ENCODE assay signal across 7 mouse cellular contexts in genomic region chr5:143314730-143315513, GRCm38 (mm10). TPM values are rescaled to one million over a fixed set of nuclear protein-coding genes. Genes with fewer than 3 reads are reported as not detected.
DNase-seq lines count a peak whose midpoint lies in the region; ATAC-seq lines count a peak whose summit lies in the region.

TSS of gene E130309D02Rik (minus strand) at chr5:143315360.

- peaks cover 15% of the 10 kb centered on the region for H3K4me1 ChIP-seq in embryonic facial prominence, embryonic 12.5 days
- peaks cover 15% of the 10 kb centered on the region for H3K4me1 ChIP-seq in limb, embryonic 13.5 days
- peaks cover 23% of the 10 kb centered on the region for H3K4me1 ChIP-seq in midbrain, embryonic 16.5 days (ENCODE audit: control insufficient read depth, insufficient read depth, low read length)

- peak within 1 kb of the TSS; percentile 85 for H3K4me3 ChIP-seq in embryonic facial prominence, embryonic 12.5 days
- peak within 1 kb of the TSS; percentile 89 for H3K4me3 ChIP-seq in limb, embryonic 13.5 days
- H3K4me3 ChIP-seq in midbrain, embryonic 16.5 days (ENCODE audit: low read depth, low read length), result peak within 1 kb of the TSS; percentile 89

- H3K27ac ChIP-seq in embryonic facial prominence, embryonic 12.5 days, result peak within 1 kb of the TSS; percentile 90
- peak within 1 kb of the TSS; percentile 82 for H3K27ac ChIP-seq in limb, embryonic 13.5 days
- H3K27ac ChIP-seq in midbrain, embryonic 16.5 days (ENCODE audit: low read length), result peak within 1 kb of the TSS; percentile 97

- no peaks in the 10 kb centered on the region for H3K27me3 ChIP-seq in embryonic facial prominence, embryonic 12.5 days
- H3K27me3 ChIP-seq in limb, embryonic 13.5 days, result no peaks in the 10 kb centered on the region
- no peaks in the 10 kb centered on the region for H3K27me3 ChIP-seq in midbrain, embryonic 16.5 days (ENCODE audit: control insufficient read depth, insufficient read depth, low read depth, low read length)

- peak within 1 kb of the TSS; percentile 85 for H3K9ac ChIP-seq in embryonic facial prominence, embryonic 12.5 days
- H3K9ac ChIP-seq in limb, embryonic 13.5 days, result peak within 1 kb of the TSS; percentile 95
- H3K9ac ChIP-seq in midbrain, embryonic 16.5 days (ENCODE audit: low read depth, low read length), result peak within 1 kb of the TSS; percentile 98

- DNase-seq in adrenal gland, postnatal 25 days, result peak; percentile 94
- DNase-seq in heart, adult 18-20 months, result peak; percentile 90 to 91
- DNase-seq in kidney, adult 8-10 months, result peak; percentile 80 to 90
- DNase-seq in spleen, postnatal 10 days (ENCODE audit: low spot score in 2 of 2), result peak; percentile 95 to 96

- peaks cover 67% of the 10 kb centered on the region for H3K36me3 ChIP-seq in embryonic facial prominence, embryonic 12.5 days
- peaks cover 70% of the 10 kb centered on the region for H3K36me3 ChIP-seq in limb, embryonic 13.5 days
- H3K36me3 ChIP-seq in midbrain, embryonic 16.5 days (ENCODE audit: control insufficient read depth, insufficient read depth, low read length), result peaks cover 24% of the 10 kb centered on the region

- ATAC-seq in embryonic facial prominence, embryonic 12.5 days (ENCODE audit: insufficient number of reproducible peaks, insufficient read depth, low FRiP score, low TSS enrichment), result peak; percentile 80
- ATAC-seq in limb, embryonic 13.5 days (ENCODE audit: low FRiP score, low read depth), result peak; percentile 86
- peak; percentile 79 for ATAC-seq in midbrain, embryonic 16.5 days

- no peaks in the 10 kb centered on the region for H3K9me3 ChIP-seq in embryonic facial prominence, embryonic 12.5 days
- no peaks in the 10 kb centered on the region for H3K9me3 ChIP-seq in limb, embryonic 13.5 days
- no peaks in the 10 kb centered on the region for H3K9me3 ChIP-seq in midbrain, embryonic 16.5 days (replicated peaks; ENCODE audit: control insufficient read depth, low read length, poor library complexity, severe bottlenecking)

- under 1% methylated on average over 97 of the region's 101 CpGs for WGBS in embryonic facial prominence, embryonic 12.5 days
- under 1% methylated on average over 100 of the region's 101 CpGs for WGBS in limb, embryonic 13.5 days
- under 1% methylated on average over 90 of the region's 101 CpGs for WGBS in midbrain, embryonic 16.5 days

- H3K4me2 ChIP-seq in embryonic facial prominence, embryonic 12.5 days (replicated peaks), result peak within 1 kb of the TSS; percentile 84
- H3K4me2 ChIP-seq in limb, embryonic 13.5 days (replicated peaks), result peak within 1 kb of the TSS; percentile 82
- peak within 1 kb of the TSS; percentile 68 for H3K4me2 ChIP-seq in midbrain, embryonic 16.5 days (ENCODE audit: low read length)

RNA-seq across cellular contexts. Expression of gene E130309D02Rik, which starts in this region (rescaled TPM):
- 36.5 and 39.8 TPM in 2 replicates for total RNA-seq in adrenal gland, postnatal 25 days (2021)
- polyA plus RNA-seq in embryonic facial prominence, embryonic 12.5 days (2016; fragmentation: Nextera tagmentation; extraction: Ambion mirVana), result 49.5 and 51.2 TPM in 2 replicates
- total RNA-seq in heart, adult 18-20 months (2021), result 10 to 100 TPM; 15.1 to 18.2 TPM
- 37.8 and 37.9 TPM in 2 replicates for polyA plus RNA-seq in limb, embryonic 13.5 days (2015; fragmentation: Nextera tagmentation; extraction: Ambion mirVana)
- polyA plus RNA-seq in midbrain, embryonic 16.5 days (2015; fragmentation: Nextera tagmentation; extraction: Ambion mirVana), result 25.3 and 31.3 TPM in 2 replicates

Comparison
In these comparisons a context has a peak if more than half of its experiments do, and no peak if none do; other contexts are left out.
1. Peak in every context shown above with its lines: DNase-seq, ATAC-seq, H3K4me3 ChIP-seq and H3K27ac ChIP-seq.